Mouse (Mus musculus) erythroid progenitor cell, adult 5-6 weeks (primary cell): ENCODE data around the gene Pef1. TPM values are rescaled to one million over a fixed set of nuclear protein-coding genes. Genes with fewer than 3 reads are reported as not detected.

Experiments
- ATAC-seq: replicated peaks from 2 replicates; pipeline ENCODE4 v1.8.0; 2016; ENCODE audit warnings: moderate number of reproducible peaks, mild to moderate bottlenecking, moderate TSS enrichment, inconsistent platforms; ENCODE audit not compliant: poor library complexity, low FRiP score, severe bottlenecking
- total RNA-seq, 2 experiments: library from RNA; stranded (forward) in 1 of 2; stranded (reverse) in 1 of 2; fragments of 150-400 nt in 1 of 2; fragments of 186-747, 209-891 nt in 1 of 2; gene quantifications; 2 replicates each; pipeline versions ENCODE4 v1.2.3 to v1.2.4; 2015 to 2017; ENCODE audit warnings: low replicate concordance in 2 of 2

Pef1 gene
- total RNA-seq, 2 experiments from 2014 or later = 10.3 to 45.3 TPM

- ATAC-seq = no peak
Measured at GRCm38 (mm10) chr4:130085246-130085820, 17.0 kb upstream of the Pef1 start.

GRCm38 (mm10) chr4:130087293-130087692 is 15.1 kb upstream of the Pef1 start:
- peak; percentile 74 for ATAC-seq

DNA sequence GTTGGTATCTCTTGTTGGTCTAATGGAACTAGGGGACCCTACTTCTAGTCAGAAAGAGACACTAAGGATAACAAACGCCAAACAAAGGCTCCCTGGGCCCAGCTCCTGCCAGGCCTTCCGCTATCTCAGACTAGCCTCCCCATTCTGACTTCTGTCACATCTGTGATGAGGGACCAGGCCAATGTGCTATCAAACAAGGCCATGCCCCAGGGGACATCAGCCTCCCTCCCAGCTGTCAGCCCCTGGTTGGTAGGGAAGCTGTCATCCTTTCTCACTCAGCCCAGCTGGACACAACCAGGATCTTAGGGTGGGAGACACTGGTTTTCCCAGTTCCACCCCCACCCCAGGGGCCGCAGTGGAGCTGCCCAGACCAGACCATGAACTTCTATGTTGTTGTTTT is 7.2 kb upstream of the Pef1 start:
- no peak for ATAC-seq

- ATAC-seq = no peak
Measured at GRCm38 (mm10) chr4:130101183-130101582, 1.2 kb upstream of the Pef1 start.

- no peak for ATAC-seq
Measured at GRCm38 (mm10) chr4:130103632-130104031, 1.3 kb downstream of the Pef1 start.

DNA sequence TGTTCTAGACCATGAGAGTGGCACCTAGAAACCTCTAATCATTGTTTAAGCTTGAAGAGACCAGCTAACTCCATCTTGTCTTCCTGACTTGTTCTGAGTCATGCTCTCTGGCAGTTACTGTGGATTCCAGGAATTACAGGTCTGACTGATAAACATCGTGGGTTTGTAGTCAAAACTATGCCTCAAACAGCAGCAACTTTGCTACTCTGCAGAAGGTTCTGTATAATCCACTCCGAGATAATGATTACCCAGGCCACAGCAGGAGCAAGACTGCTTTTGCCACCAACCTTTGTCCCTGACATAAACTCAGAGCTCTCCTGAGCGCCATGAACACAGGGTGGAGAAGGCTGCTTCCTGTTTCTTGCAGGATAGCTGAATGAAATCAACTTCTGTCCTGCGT is 2.2 kb downstream of the Pef1 start:
- ATAC-seq = no peak

GRCm38 (mm10) chr4:130107065-130107443 is 4.7 kb downstream of the Pef1 start:
- peak; percentile 53 for ATAC-seq

GRCm38 (mm10) chr4:130107444-130108131 is 5.2 kb downstream of the Pef1 start:
- ATAC-seq = peak; percentile 93

- no peak for ATAC-seq
Measured at GRCm38 (mm10) chr4:130108929-130109328, 6.6 kb downstream of the Pef1 start.

GRCm38 (mm10) chr4:130109666-130110065 is 7.3 kb downstream of the Pef1 start:
- ATAC-seq = no peak

DNA sequence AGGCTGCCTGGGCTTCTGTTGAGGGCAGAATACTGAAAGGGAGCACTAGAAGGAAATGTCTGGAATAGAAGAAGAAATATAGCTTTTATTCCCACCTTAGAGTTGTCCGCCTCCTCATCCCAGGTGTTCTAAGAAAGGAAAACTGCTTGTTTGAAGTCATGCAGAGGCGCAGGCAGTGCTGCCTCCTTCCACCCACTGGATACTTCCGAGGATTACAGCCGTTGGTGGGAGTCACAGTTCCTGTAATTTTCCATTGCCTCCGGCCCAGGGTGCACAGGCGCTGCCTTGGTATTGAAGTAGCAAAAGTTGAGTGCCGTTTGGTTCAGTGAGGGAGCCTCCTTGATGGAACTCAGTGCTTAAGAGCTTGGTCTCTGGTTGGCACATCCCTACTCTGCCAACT is 7.7 kb downstream of the Pef1 start:
- no peak for ATAC-seq

DNA sequence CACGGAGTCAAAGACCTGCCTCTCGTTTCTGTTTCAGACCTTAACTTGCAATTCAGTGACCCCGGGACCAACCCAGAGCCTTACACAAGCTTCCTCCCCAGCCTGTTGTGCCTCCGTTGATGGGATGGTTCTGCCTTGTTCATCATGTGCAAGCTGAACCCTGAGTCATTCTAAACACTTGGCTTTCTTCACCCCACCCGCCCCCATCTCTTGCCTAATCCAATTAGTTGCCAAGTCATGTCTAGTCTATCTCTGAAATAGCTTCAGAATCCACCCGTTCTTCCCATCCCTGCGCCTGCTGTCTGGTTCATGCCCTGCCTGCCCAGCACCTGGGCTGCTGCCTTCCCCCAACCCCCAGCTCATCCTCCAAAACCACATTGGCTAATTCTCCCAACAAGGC is 9.9 kb downstream of the Pef1 start:
- ATAC-seq = no peak

GRCm38 (mm10) chr4:130112732-130113131 is 10.4 kb downstream of the Pef1 start:
- no peak for ATAC-seq

- no peak for ATAC-seq
Measured at GRCm38 (mm10) chr4:130120752-130121151, 18.4 kb downstream of the Pef1 start.

GRCm38 (mm10) chr4:130121560-130121959 is 19.2 kb downstream of the Pef1 start:
- ATAC-seq = no peak; the same call in 1 of the 2 replicates

DNA sequence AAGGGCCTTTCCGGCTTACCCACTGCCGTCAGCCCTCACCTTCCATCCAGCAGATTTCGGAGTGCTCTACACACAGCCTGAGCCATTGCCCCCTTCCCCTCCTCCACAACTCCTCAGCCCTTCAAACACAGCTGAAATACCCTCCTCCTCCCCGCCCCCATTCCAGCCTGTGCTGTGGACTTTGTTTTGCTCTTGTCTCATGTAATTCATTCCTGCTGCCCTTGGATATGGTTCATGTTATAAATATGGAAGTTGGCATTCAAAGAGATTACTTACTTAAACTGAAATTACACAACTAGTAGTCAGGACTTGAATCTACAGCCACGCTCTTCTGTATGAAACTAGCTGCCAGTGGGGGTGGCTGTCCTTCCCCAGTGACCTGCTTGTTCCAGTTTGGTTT is 20.7 kb downstream of the Pef1 start:
- no peak for ATAC-seq

DNA sequence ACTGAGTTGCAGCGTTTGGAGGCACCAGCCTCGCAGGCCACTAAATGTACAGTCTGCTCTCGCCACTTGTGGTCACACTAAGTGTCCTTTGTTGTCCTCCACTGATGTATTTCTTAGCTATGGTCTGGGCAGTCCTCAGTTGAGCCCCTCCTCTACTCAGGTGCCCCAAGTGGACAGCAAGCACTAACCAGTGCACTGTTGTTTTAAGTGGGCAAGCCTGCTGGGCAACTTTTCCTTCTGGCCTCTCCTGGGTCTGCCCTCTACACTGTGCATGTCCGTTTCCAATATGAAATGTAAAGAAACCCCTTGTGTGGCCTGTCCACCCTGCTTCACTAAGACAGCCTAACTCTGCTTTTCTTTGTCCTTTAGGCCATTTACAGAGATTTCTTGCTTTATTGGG is 21.8 kb downstream of the Pef1 start:
- ATAC-seq = no peak

GRCm38 (mm10) chr4:130125164-130125563 is 22.8 kb downstream of the Pef1 start:
- ATAC-seq = no peak

GRCm38 (mm10) chr4:130125935-130126334 is 23.6 kb downstream of the Pef1 start:
- ATAC-seq = no peak

GRCm38 (mm10) chr4:130128907-130129306 is 26.5 kb downstream of the Pef1 start:
- no peak for ATAC-seq

GRCm38 (mm10) chr4:130130082-130130481 is 27.7 kb downstream of the Pef1 start:
- no peak for ATAC-seq
